Mouse (Mus musculus): ENCODE measurements around the gene Gna14.
A peak's percentile ranks its signal among the peaks of the same experiment; 100 is the strongest.

GRCm38 (mm10) chr19:16557971-16558370 lies 122.4 kb downstream of the Gna14 start:
- peak; percentile 69 for TF ChIP-seq CTCF (IDR thresholded peaks at IDR 0.05; ENCODE audit: low read depth)
- no peak for TF ChIP-seq EP300 (IDR thresholded peaks at IDR 0.05; ENCODE audit: low read depth)

All from liver, postnatal 0 days (tissue).